Mouse (Mus musculus) midbrain, embryonic 16.5 days (tissue): ENCODE data around the gene Ccr3. TPM values are rescaled to one million over a fixed set of nuclear protein-coding genes. Genes with fewer than 3 reads are reported as not detected.
"Not testable (repeated sequence)": the region's sequence is repeated elsewhere in the genome, so short reads cannot be mapped to it uniquely, and the experiment has no call there.

Experiments
- ATAC-seq: fragments of 200-750 bp; cut with Nextera tagmentation; 2 replicates; pipeline ENCODE4 v1.8.0; 2017; ENCODE audit warnings: moderate TSS enrichment
- H3K27ac ChIP-seq: fragments of 300-500 bp; sonication (generic); 2 replicates; pipeline ENCODE4 v1.5.1; 2014; ENCODE audit warnings: mild to moderate bottlenecking, low read length, mixed read lengths
- H3K27me3 ChIP-seq: fragments of 300-500 bp; sonication (generic); 2 replicates; pipeline ENCODE4 v1.6.1; 2014; ENCODE audit warnings: low read depth, low read length, mixed read lengths; ENCODE audit not compliant: control insufficient read depth, insufficient read depth
- H3K36me3 ChIP-seq: fragments of 300-500 bp; sonication (generic); 2 replicates; pipeline ENCODE4 v1.6.1; 2014; ENCODE audit warnings: mild to moderate bottlenecking, low read length, moderate library complexity, mixed read lengths; ENCODE audit not compliant: control insufficient read depth, insufficient read depth
- H3K4me1 ChIP-seq: fragments of 300-500 bp; sonication (generic); 2 replicates; pipeline ENCODE4 v1.6.1; 2014; ENCODE audit warnings: mild to moderate bottlenecking, low read length, mixed read lengths; ENCODE audit not compliant: control insufficient read depth, insufficient read depth
- H3K4me2 ChIP-seq: fragments of 300-500 bp; sonication (generic); 2 replicates; pipeline ENCODE4 v1.6.1; 2014; ENCODE audit warnings: mild to moderate bottlenecking, low read length, mixed read lengths
- H3K4me3 ChIP-seq: fragments of 300-500 bp; sonication (generic); 2 replicates; pipeline ENCODE4 v1.5.1; 2014; ENCODE audit warnings: low read depth, mild to moderate bottlenecking, low read length, moderate library complexity, mixed read lengths
- H3K9ac ChIP-seq: fragments of 300-500 bp; sonication (generic); 2 replicates; pipeline ENCODE4 v1.6.1; 2014; ENCODE audit warnings: low read depth, low read length, mixed read lengths
- H3K9me3 ChIP-seq: fragments of 300-500 bp; sonication (generic); replicated peaks from 2 replicates; pipeline ENCODE4 v1.6.1; 2014; ENCODE audit warnings: mild to moderate bottlenecking, low read length, mixed read lengths; ENCODE audit not compliant: control insufficient read depth, poor library complexity, severe bottlenecking
- WGBS: fragments of 180-500 bp; shearing (Covaris S2); extraction: QIAGEN DNeasy Blood & Tissue Kit; methylation state at CpG from one replicate; pipeline ENCODE4 v1.1.7; 2014; 5-methylcytosine and 5-hydroxymethylcytosine counted together
- polyA plus RNA-seq: library from polyadenylated mRNA; unstranded; fragments of >200 nt; fragmentation: Nextera tagmentation; extraction: Ambion mirVana; gene quantifications from 2 replicates; pipeline ENCODE4 v1.2.1, GENCODE M21; 2015

Gene Ccr3
- polyA plus RNA-seq, 1 experiment from 2014 or later, result not detected

DNA sequence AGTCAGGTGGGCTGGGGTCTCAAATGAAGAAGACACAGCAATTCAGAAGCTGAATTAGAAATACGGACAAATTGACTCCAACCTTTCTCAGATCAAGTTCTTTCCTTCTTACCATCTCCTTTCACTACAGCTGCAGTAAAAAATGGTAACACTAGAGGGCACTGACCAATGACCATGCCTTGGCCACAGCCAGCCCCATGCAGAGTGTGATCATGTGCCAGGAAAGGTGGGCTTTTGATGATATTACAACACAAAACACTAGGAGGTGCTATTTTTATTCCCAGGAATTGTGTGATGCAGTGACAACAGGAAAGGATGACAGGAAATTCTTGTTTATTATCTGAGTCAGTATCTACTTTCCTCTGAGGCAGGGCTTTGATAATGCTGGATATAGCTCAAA is 11.6 kb downstream of the Ccr3 start:
- no peak overlapping the region for H3K4me2 ChIP-seq
- no peaks in the 10 kb centered on the region for H3K4me1 ChIP-seq
- H3K27ac ChIP-seq, result no peak overlapping the region
- no peaks in the 10 kb centered on the region for H3K36me3 ChIP-seq
- no peaks in the 10 kb centered on the region for H3K9me3 ChIP-seq
- no peaks in the 10 kb centered on the region for H3K27me3 ChIP-seq
- no peak for ATAC-seq
- H3K9ac ChIP-seq, result no peak overlapping the region
- H3K4me3 ChIP-seq, result no peak overlapping the region
- 57% methylated on average over 1 of the region's 1 CpGs for WGBS

DNA sequence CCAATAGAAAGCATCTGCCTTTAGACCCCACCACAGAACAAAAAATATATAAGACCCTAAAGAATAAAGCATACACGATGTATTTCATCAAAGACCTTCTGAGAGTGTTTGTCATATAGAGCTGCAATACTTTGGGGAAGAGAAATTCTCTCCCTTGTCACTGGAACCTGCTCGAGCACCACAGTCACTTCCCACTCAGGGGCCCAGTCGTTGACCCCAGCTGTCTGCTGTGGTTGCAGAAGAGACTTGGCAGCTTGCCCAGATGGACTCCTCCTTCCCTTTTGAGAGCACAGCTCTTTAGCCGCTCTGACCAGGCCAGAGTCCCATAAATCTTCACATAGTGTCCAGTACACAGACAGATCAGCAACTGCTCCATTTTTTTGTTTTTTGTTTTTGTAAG is 15.9 kb downstream of the Ccr3 start:
- no peaks in the 10 kb centered on the region for H3K9me3 ChIP-seq
- no peak overlapping the region for H3K27ac ChIP-seq
- no peaks in the 10 kb centered on the region for H3K36me3 ChIP-seq
- H3K4me1 ChIP-seq, result no peaks in the 10 kb centered on the region
- WGBS, result 37% methylated on average over 4 of the region's 4 CpGs
- no peak for ATAC-seq
- no peaks in the 10 kb centered on the region for H3K27me3 ChIP-seq
- H3K4me3 ChIP-seq, result no peak overlapping the region
- H3K9ac ChIP-seq, result no peak overlapping the region
- no peak overlapping the region for H3K4me2 ChIP-seq

DNA sequence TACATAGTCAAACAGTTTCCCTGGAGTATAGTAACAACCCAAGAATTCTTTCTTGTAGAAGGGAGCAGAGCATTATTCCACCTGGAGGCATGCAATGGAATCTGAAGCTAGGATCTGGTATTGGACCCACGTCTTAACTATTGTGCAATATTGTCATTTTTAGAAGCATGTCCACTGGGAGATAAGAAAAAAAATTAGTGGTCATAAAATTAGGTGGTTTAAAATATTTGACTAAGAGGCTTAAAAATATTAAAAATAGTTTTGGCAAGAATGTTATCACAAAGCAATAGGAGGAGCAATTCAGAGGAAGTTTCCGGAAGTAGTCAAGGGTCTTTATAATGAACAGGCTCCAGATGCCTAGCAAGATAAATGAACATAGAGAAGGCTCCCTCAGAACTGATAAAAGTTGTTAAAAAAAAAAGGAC is 16.4 kb downstream of the Ccr3 start:
- Histone ChIP-seq H3K36me3 (no peaks in the 10 kb centered on the region), H3K27ac (no peak overlapping the region), H3K9me3 (no peaks in the 10 kb centered on the region), H3K4me3 (no peak overlapping the region), H3K27me3 (no peaks in the 10 kb centered on the region), H3K4me1 (no peaks in the 10 kb centered on the region), H3K9ac (no peak overlapping the region), H3K4me2 (no peak overlapping the region)
- WGBS, result 71% methylated on average over 2 of the region's 2 CpGs
- ATAC-seq, result no peak

DNA sequence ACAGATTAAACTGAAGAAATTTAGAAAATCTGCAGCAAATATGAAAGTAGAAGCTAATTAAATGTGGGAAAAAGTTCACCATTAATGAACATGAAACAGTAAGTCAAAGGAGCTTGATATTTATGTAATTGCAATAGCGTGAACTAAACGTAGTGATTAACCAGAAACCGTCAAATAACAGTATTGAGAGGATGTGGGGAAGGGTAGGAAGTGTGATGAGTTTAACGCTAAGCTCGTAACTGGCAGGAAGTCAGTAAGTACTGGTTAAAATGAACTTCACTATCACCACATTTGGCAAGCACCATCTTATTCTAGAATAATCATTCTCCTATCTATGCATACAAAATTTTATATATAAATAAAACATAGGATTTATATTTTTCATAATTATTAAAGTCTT is 17.2 kb downstream of the Ccr3 start:
- ATAC-seq, result no peak
- no peak overlapping the region for H3K4me3 ChIP-seq
- 91% methylated on average over 5 of the region's 5 CpGs for WGBS
- no peaks in the 10 kb centered on the region for H3K4me1 ChIP-seq
- H3K9me3 ChIP-seq, result no peaks in the 10 kb centered on the region
- no peak overlapping the region for H3K4me2 ChIP-seq
- no peaks in the 10 kb centered on the region for H3K27me3 ChIP-seq
- H3K27ac ChIP-seq, result no peak overlapping the region
- H3K36me3 ChIP-seq, result no peaks in the 10 kb centered on the region
- H3K9ac ChIP-seq, result no peak overlapping the region

DNA sequence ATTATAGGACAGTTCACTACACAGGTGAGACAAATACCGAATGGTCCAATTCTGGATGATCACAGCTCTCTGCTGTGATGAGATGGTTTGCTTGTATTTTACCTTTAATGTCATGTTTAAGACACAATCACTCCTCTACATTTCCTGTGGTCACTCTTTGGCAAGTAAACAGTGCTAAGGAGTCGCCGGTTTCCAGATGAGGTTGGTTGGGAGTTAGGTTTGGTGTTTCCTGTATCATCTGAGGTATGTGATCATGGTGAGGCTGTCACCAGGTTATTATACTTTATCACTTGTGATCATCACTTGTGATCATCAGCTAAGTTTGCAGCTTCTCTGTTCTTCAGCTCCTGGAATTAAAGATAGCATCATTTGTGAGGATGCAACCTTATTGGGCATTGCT is 19.2 kb downstream of the Ccr3 start:
- Histone ChIP-seq H3K27me3 (no peaks in the 10 kb centered on the region), H3K4me2 (no peak overlapping the region), H3K4me1 (no peaks in the 10 kb centered on the region), H3K4me3 (no peak overlapping the region), H3K9ac (no peak overlapping the region), H3K9me3 (no peaks in the 10 kb centered on the region), H3K36me3 (no peaks in the 10 kb centered on the region), H3K27ac (no peak overlapping the region)
- 90% methylated on average over 3 of the region's 3 CpGs for WGBS
- ATAC-seq, result no peak

DNA sequence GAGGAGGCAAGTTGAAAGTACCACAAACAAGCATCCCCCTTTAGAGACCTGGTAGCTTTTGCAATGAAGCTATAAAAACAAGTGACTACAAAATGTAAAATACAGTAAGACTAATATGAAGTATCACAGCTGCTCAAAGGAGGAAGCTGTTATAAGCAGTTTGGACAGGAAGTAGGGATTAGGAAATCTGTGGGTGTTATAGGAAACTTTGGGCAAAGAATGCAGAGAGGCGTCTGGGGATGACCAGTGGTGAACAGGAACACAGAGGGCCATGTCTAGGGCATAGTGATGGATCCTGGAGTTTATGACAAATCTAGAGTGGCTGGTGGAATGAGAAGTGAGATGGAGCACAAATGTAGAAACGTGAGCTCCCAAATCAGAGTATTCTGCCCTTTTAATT is 31.8 kb downstream of the Ccr3 start:
- H3K4me1 ChIP-seq, result no peaks in the 10 kb centered on the region
- H3K27ac ChIP-seq, result no peak overlapping the region
- ATAC-seq, result no peak
- 60% methylated on average over 2 of the region's 2 CpGs for WGBS
- no peak overlapping the region for H3K4me3 ChIP-seq
- H3K27me3 ChIP-seq, result no peaks in the 10 kb centered on the region
- no peak overlapping the region for H3K9ac ChIP-seq
- H3K9me3 ChIP-seq, result no peaks in the 10 kb centered on the region
- H3K36me3 ChIP-seq, result no peaks in the 10 kb centered on the region
- H3K4me2 ChIP-seq, result no peak overlapping the region

DNA sequence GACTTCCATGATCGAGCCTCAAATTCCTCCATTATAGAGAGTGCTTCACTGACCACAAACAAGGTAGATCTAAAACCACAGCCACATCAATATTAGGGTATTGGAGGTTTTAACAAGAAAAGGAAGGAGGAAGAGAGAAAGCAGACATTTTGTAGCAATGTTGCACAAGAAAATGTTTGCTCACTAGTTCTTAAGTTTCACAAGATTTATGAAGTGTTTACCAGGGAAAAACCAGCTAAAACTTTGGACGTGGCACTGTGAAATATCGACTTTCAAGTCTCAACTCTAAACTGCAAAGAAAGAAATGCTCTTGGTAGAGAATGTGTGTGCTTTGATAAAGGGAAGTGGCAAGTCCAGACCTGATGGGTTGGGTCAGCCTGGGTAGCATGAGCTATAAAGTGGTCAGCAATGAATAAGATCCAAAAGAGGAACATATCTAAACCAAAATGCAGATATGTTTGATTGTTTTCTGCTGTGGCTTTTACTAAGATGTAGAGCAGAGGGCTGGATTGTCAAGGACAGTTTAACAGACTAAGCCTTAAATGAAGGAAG is 34.5 kb downstream of the Ccr3 start:
- H3K4me1 ChIP-seq, result no peaks in the 10 kb centered on the region
- no peaks in the 10 kb centered on the region for H3K9me3 ChIP-seq
- H3K36me3 ChIP-seq, result no peaks in the 10 kb centered on the region
- H3K9ac ChIP-seq, result no peak overlapping the region
- WGBS, result 87% methylated on average over 3 of the region's 3 CpGs
- H3K27me3 ChIP-seq, result no peaks in the 10 kb centered on the region
- ATAC-seq, result no peak
- no peak overlapping the region for H3K27ac ChIP-seq
- H3K4me2 ChIP-seq, result no peak overlapping the region
- no peak overlapping the region for H3K4me3 ChIP-seq

DNA sequence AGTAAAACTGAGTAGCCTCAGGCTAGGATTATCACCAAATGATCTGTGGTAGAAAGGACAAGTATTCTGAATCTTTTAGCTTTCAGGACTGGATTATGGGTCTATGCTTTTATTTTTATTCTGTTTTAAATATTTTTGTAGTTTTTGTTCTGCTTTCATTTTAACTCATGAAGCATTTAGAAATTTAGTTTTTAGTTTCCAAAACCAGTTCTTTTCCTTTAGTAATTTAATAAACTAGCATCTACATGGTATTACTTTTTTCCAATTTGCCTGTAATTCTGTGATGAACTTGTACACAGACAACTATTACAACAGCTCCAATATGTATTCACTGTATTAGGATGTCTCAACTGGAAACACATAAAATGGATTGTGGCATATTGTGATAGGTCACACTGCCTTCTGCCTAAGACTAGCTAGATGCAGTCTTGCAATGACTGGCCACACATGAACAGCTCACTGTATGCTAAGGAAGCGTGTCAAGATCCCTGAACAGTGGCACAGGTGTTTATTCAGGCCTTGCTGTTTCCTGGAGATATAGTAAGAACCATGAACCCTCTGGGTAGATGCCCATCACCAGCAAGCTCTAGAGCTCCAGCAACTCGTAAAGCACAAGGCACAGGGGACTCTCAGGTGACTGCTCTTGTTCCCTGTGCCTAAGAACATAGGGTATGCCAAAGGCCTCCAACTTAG is 38.0 kb downstream of the Ccr3 start:
- Histone ChIP-seq H3K4me3 (no peak overlapping the region), H3K27me3 (no peaks in the 10 kb centered on the region), H3K9ac (no peak overlapping the region), H3K9me3 (no peaks in the 10 kb centered on the region), H3K4me1 (no peaks in the 10 kb centered on the region), H3K27ac (no peak overlapping the region), H3K4me2 (no peak overlapping the region), H3K36me3 (no peaks in the 10 kb centered on the region)
- 84% methylated on average over 2 of the region's 2 CpGs for WGBS
- ATAC-seq, result no peak

DNA sequence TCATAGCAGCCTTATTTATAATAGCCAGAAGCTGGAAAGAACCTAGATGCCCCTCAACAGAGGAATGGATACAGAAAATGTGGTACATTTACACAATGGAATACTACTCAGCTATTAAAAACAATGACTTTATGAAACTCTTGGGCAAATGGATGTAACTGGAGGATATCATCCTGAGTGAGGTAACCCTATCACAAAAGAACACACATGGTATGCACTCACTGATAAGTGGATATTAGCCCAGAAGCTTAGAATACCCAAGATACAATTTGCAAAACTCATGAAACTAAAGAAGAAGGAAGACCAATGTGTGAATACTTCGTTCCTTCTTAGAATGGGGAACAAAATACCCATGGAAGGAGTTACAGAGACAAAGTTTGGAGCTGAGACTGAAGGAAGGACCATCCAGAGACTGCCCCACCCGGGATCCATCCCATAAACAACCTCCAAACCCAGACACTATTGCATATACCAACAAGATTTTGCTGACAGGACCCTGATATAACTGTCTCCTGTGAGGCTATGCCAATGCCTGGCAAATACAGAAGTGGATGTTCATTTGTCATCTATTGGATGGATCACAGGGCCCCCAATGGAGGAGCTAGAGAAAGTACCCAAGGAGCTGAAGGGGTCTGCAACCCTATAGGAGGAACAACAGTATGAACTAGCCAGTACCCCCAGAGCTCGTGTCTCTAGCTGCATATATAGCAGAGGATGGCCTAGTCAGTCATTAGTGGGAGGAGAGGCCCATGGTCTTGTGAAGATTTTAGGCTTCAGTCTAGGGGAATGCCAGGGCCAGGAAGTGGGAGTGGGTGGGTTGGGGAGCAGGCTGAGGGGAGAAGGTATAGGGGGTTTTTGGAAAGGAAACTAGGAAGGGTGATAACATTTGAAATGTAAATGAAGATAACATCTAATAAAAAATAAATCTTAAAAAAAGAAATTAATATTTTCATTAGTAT is 40.0 kb downstream of the Ccr3 start:
- 65% methylated on average over 3 of the region's 3 CpGs for WGBS
- H3K9me3 ChIP-seq, H3K27ac ChIP-seq, H3K4me2 ChIP-seq, H3K27me3 ChIP-seq, H3K36me3 ChIP-seq, H3K4me1 ChIP-seq, ATAC-seq, H3K4me3 ChIP-seq, H3K9ac ChIP-seq: not testable (repeated sequence)
